ENCODE assay signal across 8 mouse cellular contexts in the genomic region with DNA sequence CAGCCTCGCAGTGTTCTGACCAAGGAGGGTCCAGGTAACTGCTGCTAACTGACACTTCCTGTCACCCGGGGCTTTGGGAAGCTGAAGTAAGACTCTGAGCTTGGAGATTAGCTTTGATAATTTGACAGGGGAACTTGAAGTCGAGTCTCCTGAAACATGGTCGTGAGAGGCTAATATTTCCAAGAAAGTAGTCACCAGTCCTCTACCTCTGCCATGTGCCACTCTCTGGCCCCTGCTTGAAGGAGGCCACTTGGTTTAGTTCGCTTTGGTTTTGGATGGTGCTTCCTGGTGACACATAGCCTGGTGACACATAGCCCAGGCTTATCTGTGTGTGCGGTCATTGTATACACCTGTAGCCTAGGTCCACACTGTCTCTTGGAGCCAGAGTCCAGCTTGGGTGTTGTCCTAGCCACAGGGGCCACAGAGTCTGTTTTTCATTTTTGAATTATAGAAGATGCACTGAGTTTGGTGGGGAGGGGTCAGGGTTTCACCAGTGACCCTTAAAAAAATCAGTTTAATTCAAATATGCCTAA. TPM values are rescaled to one million over a fixed set of nuclear protein-coding genes. Genes with fewer than 3 reads are reported as not detected.
DNase-seq lines count a peak whose midpoint lies in the region; ATAC-seq and TF ChIP-seq lines count a peak whose summit lies in the region.

Gene Rgs3, plus strand, starts transcription at position 51 of the 533 bp plus-strand sequence.

- no peak within 1 kb of the TSS for H3K4me2 ChIP-seq in limb, embryonic 11.5 days (ENCODE audit: low read depth, severe bottlenecking)

- TF ChIP-seq POLR2A in lung, adult 2 months (IDR thresholded peaks at IDR 0.05; ENCODE audit: borderline replicate concordance, extremely low read depth, low read depth, low read length): no peak

- no peak for TF ChIP-seq CTCF in lung, adult 2 months (IDR thresholded peaks at IDR 0.05; ENCODE audit: insufficient read depth, low read length)

- intact Hi-C loops in heart, postnatal 25 days (cut with DNase I): loop anchor here (2.0 kb wide), 1 partner anchor 59 kb away; no protein-coding TSS in a partner anchor

- no peak within 1 kb of the TSS for H3K4me3 ChIP-seq in lung, adult 2 months (replicated peaks; ENCODE audit: extremely low read depth, low read depth, low read length)
- no peak within 1 kb of the TSS for H3K4me3 ChIP-seq in embryonic facial prominence, embryonic 10.5 days
- no peak within 1 kb of the TSS for H3K4me3 ChIP-seq in limb, embryonic 11.5 days (ENCODE audit: low read depth, low read length)

- 39% methylated on average over 6 of the region's 6 CpGs for WGBS in lung, adult 2 months
- 63% methylated on average over 6 of the region's 6 CpGs for WGBS in embryonic facial prominence, embryonic 10.5 days
- WGBS in limb, embryonic 11.5 days: 55% methylated on average over 6 of the region's 6 CpGs

- no peak within 1 kb of the TSS for H3K9ac ChIP-seq in limb, embryonic 11.5 days (ENCODE audit: low read length)

- H3K27ac ChIP-seq in embryonic facial prominence, embryonic 10.5 days (replicated peaks): no peak within 1 kb of the TSS
- no peak within 1 kb of the TSS for H3K27ac ChIP-seq in limb, embryonic 11.5 days (replicated peaks; ENCODE audit: low read depth, low read length)

- H3K9me3 ChIP-seq in embryonic facial prominence, embryonic 10.5 days: no peaks in the 10 kb centered on the region
- H3K9me3 ChIP-seq in limb, embryonic 11.5 days (ENCODE audit: control insufficient read depth, low read length): no peaks in the 10 kb centered on the region

- H3K27me3 ChIP-seq in embryonic facial prominence, embryonic 10.5 days (replicated peaks; ENCODE audit: low read depth, poor library complexity, severe bottlenecking): no peaks in the 10 kb centered on the region
- H3K27me3 ChIP-seq in limb, embryonic 11.5 days (ENCODE audit: control insufficient read depth, insufficient read depth, low read length): no peaks in the 10 kb centered on the region

- DNase-seq in lung, adult 2 months: no peak
- no peak for DNase-seq in lung, postnatal 14 days
- DNase-seq in embryonic facial prominence, embryonic 10.5 days (ENCODE audit: low spot score): no peak
- no peak for DNase-seq in heart, postnatal 25 days (ENCODE audit: low spot score)
- no peak for DNase-seq in limb, embryonic 11.5 days (ENCODE audit: low spot score)
- DNase-seq in embryo, embryonic 11 days: no peak
- DNase-seq in kidney, postnatal 14 days: no peak

- H3K4me1 ChIP-seq in lung, adult 2 months (ENCODE audit: control insufficient read depth, insufficient read depth, low read length): 0 out of 2 replicates have a peak, but pooled peaks cover 3% of the 10 kb centered on the region
- peaks cover 12% of the 10 kb centered on the region for H3K4me1 ChIP-seq in embryonic facial prominence, embryonic 10.5 days
- H3K4me1 ChIP-seq in limb, embryonic 11.5 days (ENCODE audit: control insufficient read depth, insufficient read depth, low read length): no peaks in the 10 kb centered on the region

- H3K36me3 ChIP-seq in embryonic facial prominence, embryonic 10.5 days (replicated peaks): no peaks in the 10 kb centered on the region
- no peaks in the 10 kb centered on the region for H3K36me3 ChIP-seq in limb, embryonic 11.5 days (ENCODE audit: control insufficient read depth, insufficient read depth, low read length)

- no peak for ATAC-seq in limb, embryonic 11.5 days (ENCODE audit: insufficient number of reproducible peaks, low FRiP score, low TSS enrichment, low read depth)
- no peak for ATAC-seq in megakaryocyte progenitor cell, adult 5-6 weeks (replicated peaks; ENCODE audit: poor library complexity)

RNA-seq across cellular contexts. Expression of gene Rgs3, which starts in this region (rescaled TPM):
- 97.1 and 104 TPM in 2 replicates for polyA plus RNA-seq in lung, adult 2 months (2012; rRNA removed)
- polyA plus RNA-seq in embryonic facial prominence, embryonic 10.5 days (2016; fragmentation: Nextera tagmentation; extraction: Ambion mirVana): 35.4 and 35.5 TPM in 2 replicates
- total RNA-seq in heart, postnatal 25 days (2021): 10 to 100 TPM; 27.9 to 31.2 TPM
- polyA plus RNA-seq in limb, embryonic 11.5 days (2014; fragmentation: Nextera tagmentation; extraction: Ambion mirVana): 20.1 and 22.9 TPM in 2 replicates
- total RNA-seq in megakaryocyte progenitor cell, adult 5-6 weeks (2015): 4.2 and 5.2 TPM in 2 replicates
- 9.7 and 10.8 TPM in 2 replicates for total RNA-seq in megakaryocyte progenitor cell, adult 5-6 weeks (2017)
